Mouse (Mus musculus): ENCODE measurements at regions not wholly inside any gene's neighbourhood (a gene's known extent, or its start where the extent isn't known, plus 50 kb on each side); places are given as distances from the start of the nearest gene placed in this dataset.

- TF ChIP-seq GATA1 (IDR thresholded peaks at IDR 0.05; ENCODE audit: low read length) (no peak), TAL1 (IDR thresholded peaks at IDR 0.05; ENCODE audit: low read length) (no peak)
These were observed 701.3 kb upstream of the Pkdcc start for GRCm38 (mm10) chr17:82513816-82514215.

All from erythroblast, embryonic 14.5 days (primary cell).